Mouse (Mus musculus) A20 (cell line): ENCODE results near the gene 2010111I01Rik.
"Not testable (repeated sequence)": the region's sequence is repeated elsewhere in the genome, so short reads cannot be mapped to it uniquely, and the experiment has no call there.

ENCODE experiments used
- DNase-seq: peaks from one replicate; pipeline ENCODE4 v3.0.0-alpha.2; 2011; ENCODE audit warnings: low read depth, low spot score

The 2010111I01Rik gene

GRCm38 (mm10) chr13:63339946-63340345 lies 375.3 kb downstream of the 2010111I01Rik start:
- no peak for DNase-seq

- no peak for DNase-seq
These were observed 378.1 kb downstream of the 2010111I01Rik start for GRCm38 (mm10) chr13:63342781-63343180.

- peak; percentile 62 for DNase-seq
These were observed 379.8 kb downstream of the 2010111I01Rik start for GRCm38 (mm10) chr13:63344481-63344880.

- DNase-seq = no peak
These were observed 381.0 kb downstream of the 2010111I01Rik start for GRCm38 (mm10) chr13:63345476-63346225.

GRCm38 (mm10) chr13:63347639-63348038 lies 382.9 kb downstream of the 2010111I01Rik start:
- no peak for DNase-seq

GRCm38 (mm10) chr13:63350076-63350475 lies 385.4 kb downstream of the 2010111I01Rik start:
- no peak for DNase-seq

GRCm38 (mm10) chr13:63353312-63353711 lies 388.6 kb downstream of the 2010111I01Rik start:
- DNase-seq = not testable (repeated sequence)

- no peak for DNase-seq
These were observed 391.4 kb downstream of the 2010111I01Rik start for GRCm38 (mm10) chr13:63356101-63356500.

- peak; percentile 61 for DNase-seq
These were observed 391.9 kb downstream of the 2010111I01Rik start for GRCm38 (mm10) chr13:63356558-63356957.

- DNase-seq = no peak
These were observed 394.7 kb downstream of the 2010111I01Rik start for GRCm38 (mm10) chr13:63359393-63359792.

- no peak for DNase-seq
These were observed 395.6 kb downstream of the 2010111I01Rik start for GRCm38 (mm10) chr13:63360111-63360885.

GRCm38 (mm10) chr13:63361755-63362154 lies 397.1 kb downstream of the 2010111I01Rik start:
- DNase-seq = no peak

- DNase-seq = no peak
These were observed 408.9 kb downstream of the 2010111I01Rik start for GRCm38 (mm10) chr13:63373460-63374166.
